Mouse (Mus musculus) hindbrain, embryonic 14.5 days (tissue): Measurements from ENCODE around the gene Ifne. TPM values are rescaled to one million over a fixed set of nuclear protein-coding genes. Genes with fewer than 3 reads are reported as not detected.
"Not testable (repeated sequence)": the region's sequence is repeated elsewhere in the genome, so short reads cannot be mapped to it uniquely, and the experiment has no call there.

ENCODE experiments used
- ATAC-seq: fragments of 200-750 bp; cut with Nextera tagmentation; 2 replicates; pipeline ENCODE4 v1.8.0; 2017; ENCODE audit warnings: moderate number of reproducible peaks, mild to moderate bottlenecking, moderate TSS enrichment, moderate library complexity; ENCODE audit not compliant: low FRiP score
- DNase-seq: peaks from one replicate; pipeline ENCODE4 v3.0.0-alpha.2; 2015; ENCODE audit warnings: low spot score
- H3K27ac ChIP-seq: fragments of 300-500 bp; sonication (generic); 2 replicates; pipeline ENCODE4 v1.5.1; 2014; ENCODE audit warnings: mild to moderate bottlenecking, moderate library complexity
- H3K27me3 ChIP-seq: fragments of 300-500 bp; sonication (generic); 2 replicates; pipeline ENCODE4 v1.6.1; 2014; ENCODE audit warnings: mild to moderate bottlenecking, low read length, mixed read lengths; ENCODE audit not compliant: control insufficient read depth, insufficient read depth
- H3K36me3 ChIP-seq: fragments of 300-500 bp; sonication (generic); replicated peaks from 2 replicates; pipeline ENCODE4 v1.6.1; 2014; ENCODE audit not compliant: control insufficient read depth, insufficient read depth
- H3K4me1 ChIP-seq: fragments of 300-500 bp; sonication (generic); replicated peaks from 2 replicates; pipeline ENCODE4 v1.6.1; 2014; ENCODE audit warnings: antibody characterized with exemption, low read length, mixed read lengths; ENCODE audit not compliant: control insufficient read depth, insufficient read depth
- H3K4me2 ChIP-seq: fragments of 300-500 bp; sonication (generic); replicated peaks from 2 replicates; pipeline ENCODE4 v1.6.1; 2014; ENCODE audit warnings: mild to moderate bottlenecking, moderate library complexity
- H3K4me3 ChIP-seq: fragments of 300-500 bp; sonication (generic); replicated peaks from 2 replicates; pipeline ENCODE4 v1.5.1; 2014; ENCODE audit warnings: mild to moderate bottlenecking, low read length
- H3K9ac ChIP-seq: fragments of 300-500 bp; sonication (generic); 2 replicates; pipeline ENCODE4 v1.6.1; 2014
- H3K9me3 ChIP-seq: fragments of 300-500 bp; sonication (generic); 2 replicates; pipeline ENCODE4 v1.6.1; 2016; ENCODE audit warnings: low read length; ENCODE audit not compliant: control insufficient read depth
- WGBS: fragments of 180-500 bp; shearing (Covaris S2); extraction: QIAGEN DNeasy Blood & Tissue Kit; methylation state at CpG from one replicate; pipeline ENCODE4 v1.1.7; 2014; 5-methylcytosine and 5-hydroxymethylcytosine counted together
- polyA plus RNA-seq: library from polyadenylated mRNA; unstranded; fragments of >200 nt; fragmentation: Nextera tagmentation; extraction: Ambion mirVana; gene quantifications from 2 replicates; pipeline ENCODE4 v1.2.1, GENCODE M21; 2014

Ifne gene
- polyA plus RNA-seq, 1 experiment from 2014 or later = not detected

DNA sequence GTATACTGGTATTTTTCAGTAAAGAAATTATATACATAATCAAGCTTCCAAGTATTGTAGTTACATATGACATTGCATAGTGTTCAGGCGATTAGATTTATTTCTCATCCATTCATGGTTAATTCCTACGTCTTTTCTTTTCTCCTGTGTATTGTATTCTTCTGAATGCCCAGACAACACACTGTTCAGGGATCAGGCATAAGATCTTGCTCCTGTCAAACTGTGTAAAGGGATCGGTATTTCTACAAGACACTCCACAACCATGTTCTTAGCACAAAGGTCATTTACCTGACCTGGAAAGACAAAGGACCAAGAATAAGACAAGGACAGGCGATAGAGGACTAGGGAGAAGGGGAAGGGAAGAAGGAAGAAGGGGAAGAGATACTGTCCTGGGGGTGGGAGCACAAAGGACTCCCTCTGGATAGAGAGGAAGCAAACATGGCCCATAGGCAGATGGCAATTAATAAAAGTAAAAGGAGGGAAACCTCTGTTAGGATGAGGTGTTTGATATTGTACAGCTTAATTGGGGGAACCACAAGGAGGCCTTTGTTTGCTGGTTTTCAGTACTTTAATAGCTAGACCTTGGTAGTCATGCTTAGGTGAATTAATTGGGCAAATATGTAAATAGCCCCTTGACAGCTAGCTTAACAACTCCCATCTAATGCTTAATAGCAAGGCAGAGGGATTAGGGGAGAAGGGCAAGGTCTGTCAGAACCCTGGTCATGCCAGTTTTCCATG is 28.8 kb downstream of the Ifne start:
- H3K4me1 ChIP-seq = no peaks in the 10 kb centered on the region
- H3K4me2 ChIP-seq = no peak overlapping the region
- H3K27ac ChIP-seq = no peak overlapping the region
- DNase-seq = no peak
- WGBS = 23% methylated on average over 4 of the region's 4 CpGs
- H3K4me3 ChIP-seq = no peak overlapping the region
- no peak overlapping the region for H3K9ac ChIP-seq
- ATAC-seq = no peak
- H3K27me3 ChIP-seq = no peaks in the 10 kb centered on the region
- no peaks in the 10 kb centered on the region for H3K9me3 ChIP-seq
- H3K36me3 ChIP-seq = no peaks in the 10 kb centered on the region

DNA sequence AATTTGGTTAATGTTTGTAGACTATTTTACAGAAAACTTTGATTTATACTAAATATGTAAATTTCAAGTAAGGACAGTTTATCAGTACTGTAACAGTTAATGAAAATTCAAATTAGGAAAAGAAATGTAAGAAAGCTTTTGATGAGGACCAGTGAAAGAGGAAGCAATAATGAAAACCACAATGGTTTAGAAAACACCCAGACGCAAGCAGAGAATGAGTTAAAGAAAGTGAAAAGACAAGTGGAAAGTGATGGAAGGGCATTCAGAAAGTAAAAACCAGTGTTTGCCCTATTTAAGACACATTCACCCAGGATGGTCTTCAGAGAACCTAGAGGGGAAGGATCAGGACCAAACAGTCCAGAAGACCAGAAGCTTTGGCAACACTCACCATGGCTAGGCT is 30.3 kb downstream of the Ifne start, which contains the start of gene Ifna1:
TSS of gene Ifna1 (plus strand) at position 390 of the 400 bp plus-strand sequence.
- Histone ChIP-seq H3K27ac (no peak within 1 kb of the TSS), H3K4me3 (no peak within 1 kb of the TSS), H3K27me3 (no peaks in the 10 kb centered on the region), H3K9me3 (no peaks in the 10 kb centered on the region), H3K4me1 (no peaks in the 10 kb centered on the region), H3K4me2 (no peak within 1 kb of the TSS), H3K36me3 (no peaks in the 10 kb centered on the region), H3K9ac (no peak within 1 kb of the TSS)
- ATAC-seq = no peak
- 70% methylated on average over 1 of the region's 1 CpGs for WGBS
- no peak for DNase-seq

DNA sequence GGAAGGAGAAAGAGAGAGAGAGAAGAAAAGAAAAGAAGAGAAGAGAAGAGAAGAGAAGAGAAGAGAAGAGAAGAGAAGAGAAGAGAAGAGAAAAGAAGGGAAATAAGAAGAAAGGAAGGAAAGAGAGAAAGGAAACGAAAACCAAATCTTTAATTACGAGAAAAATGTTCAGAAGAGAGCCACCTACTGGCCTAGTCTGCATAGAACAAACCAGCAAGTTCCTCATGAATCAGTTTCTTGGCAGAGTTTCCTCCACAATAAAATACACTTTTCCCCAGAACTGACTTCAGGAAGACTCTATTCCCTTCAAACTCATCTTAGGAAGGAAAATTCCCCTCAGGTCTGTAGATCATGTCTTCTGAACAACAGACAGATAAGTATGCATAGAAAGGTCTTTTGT is 34.7 kb downstream of the Ifne start:
- 55% methylated on average over 2 of the region's 2 CpGs for WGBS
- no peak for DNase-seq

DNA sequence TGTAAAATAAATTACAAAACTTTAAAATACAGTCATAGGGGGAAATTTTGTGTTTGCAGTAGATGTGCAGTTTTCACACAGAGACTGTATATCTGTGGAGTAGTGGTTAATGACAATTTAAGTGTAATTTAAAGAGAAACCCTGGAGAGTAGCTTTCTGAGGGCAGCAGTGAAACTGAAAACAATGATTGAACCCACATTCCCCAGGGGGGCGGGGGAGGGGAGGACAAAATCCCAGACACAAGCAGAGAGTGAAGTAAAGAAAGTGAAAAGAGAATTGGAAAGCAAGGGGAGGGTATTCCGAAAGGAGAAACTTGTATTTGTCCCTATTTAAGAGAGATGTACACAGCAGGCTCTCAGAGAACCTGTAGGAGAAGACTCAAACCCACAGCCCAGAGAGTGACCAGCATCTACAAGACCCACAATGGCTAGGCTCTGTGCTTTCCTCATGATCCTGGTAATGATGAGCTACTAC is 38.5 kb downstream of the Ifne start, which contains the start of gene Ifna4:
TSS of gene Ifna4 (plus strand) at position 424 of the 474 bp plus-strand sequence.
- Histone ChIP-seq H3K27me3 (no peaks in the 10 kb centered on the region), H3K9me3 (no peaks in the 10 kb centered on the region), H3K4me1 (no peaks in the 10 kb centered on the region), H3K27ac (no peak within 1 kb of the TSS), H3K36me3 (no peaks in the 10 kb centered on the region), H3K4me3 (no peak within 1 kb of the TSS), H3K9ac (no peak within 1 kb of the TSS), H3K4me2 (no peak within 1 kb of the TSS)
- WGBS = 39% methylated on average over 2 of the region's 2 CpGs
- no peak for ATAC-seq
- DNase-seq = no peak

More for the DNA sequence above, 34.7 kb downstream of the Ifne start:
- Histone ChIP-seq H3K27me3 (no peaks in the 10 kb centered on the region), H3K4me3 (no peak overlapping the region), H3K9ac (no peak overlapping the region), H3K9me3 (no peaks in the 10 kb centered on the region), H3K27ac (no peak overlapping the region), H3K4me2 (no peak overlapping the region), H3K36me3 (no peaks in the 10 kb centered on the region), H3K4me1 (no peaks in the 10 kb centered on the region)
- no peak for ATAC-seq

DNA sequence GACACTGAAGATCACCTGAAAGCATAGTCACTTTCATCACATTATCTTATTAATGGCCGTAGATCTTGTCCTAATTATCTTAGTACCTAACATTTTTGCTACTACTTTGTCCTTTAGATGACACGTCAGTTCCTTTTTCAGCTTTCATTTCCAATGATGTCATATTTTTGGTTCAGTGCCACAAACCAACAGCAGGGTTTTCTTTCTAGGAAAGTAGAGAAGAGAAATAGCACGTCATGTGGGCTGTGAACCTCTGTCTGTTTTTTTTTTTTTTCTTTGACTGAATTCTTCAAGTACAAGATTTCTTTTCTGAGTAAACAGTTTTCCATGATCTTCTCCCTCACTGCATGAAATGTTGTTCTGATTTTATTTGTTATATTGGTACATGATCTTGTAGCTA is 39.9 kb downstream of the Ifne start:
- Histone ChIP-seq H3K4me1 (no peaks in the 10 kb centered on the region), H3K4me3 (no peak overlapping the region), H3K4me2 (no peak overlapping the region), H3K36me3 (no peaks in the 10 kb centered on the region), H3K27ac (no peak overlapping the region), H3K9ac (no peak overlapping the region), H3K27me3 (no peaks in the 10 kb centered on the region), H3K9me3 (no peaks in the 10 kb centered on the region)
- ATAC-seq (no peak), DNase-seq (no peak)
- WGBS = 85% methylated on average over 3 of the region's 3 CpGs

DNA sequence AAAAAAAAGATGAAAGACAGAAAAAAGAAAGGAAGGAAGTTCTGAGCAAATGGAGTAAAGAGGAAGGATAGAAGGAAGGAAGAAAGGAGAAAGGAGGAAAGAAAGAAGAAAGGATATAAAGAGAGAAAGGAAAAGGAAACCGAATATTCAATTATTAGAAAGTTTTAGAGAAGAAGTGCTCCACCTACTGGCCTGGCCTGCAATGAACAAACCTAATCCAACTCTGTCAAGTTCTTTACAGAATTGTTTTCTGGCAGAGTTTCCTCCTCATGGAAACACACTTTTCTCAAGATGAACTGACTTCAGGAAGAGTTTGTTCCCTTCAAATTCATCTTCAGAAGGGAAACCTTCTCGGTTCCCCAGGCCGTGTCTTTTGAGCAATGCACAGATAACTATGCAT is 41.2 kb downstream of the Ifne start:
- no peaks in the 10 kb centered on the region for H3K36me3 ChIP-seq
- 47% methylated on average over 3 of the region's 3 CpGs for WGBS
- H3K27me3 ChIP-seq = no peaks in the 10 kb centered on the region
- DNase-seq (no peak), ATAC-seq (no peak)
- H3K4me2 ChIP-seq = no peak overlapping the region
- H3K4me3 ChIP-seq = no peak overlapping the region
- no peak overlapping the region for H3K9ac ChIP-seq
- H3K9me3 ChIP-seq = no peaks in the 10 kb centered on the region
- H3K4me1 ChIP-seq = no peaks in the 10 kb centered on the region
- H3K27ac ChIP-seq = no peak overlapping the region

DNA sequence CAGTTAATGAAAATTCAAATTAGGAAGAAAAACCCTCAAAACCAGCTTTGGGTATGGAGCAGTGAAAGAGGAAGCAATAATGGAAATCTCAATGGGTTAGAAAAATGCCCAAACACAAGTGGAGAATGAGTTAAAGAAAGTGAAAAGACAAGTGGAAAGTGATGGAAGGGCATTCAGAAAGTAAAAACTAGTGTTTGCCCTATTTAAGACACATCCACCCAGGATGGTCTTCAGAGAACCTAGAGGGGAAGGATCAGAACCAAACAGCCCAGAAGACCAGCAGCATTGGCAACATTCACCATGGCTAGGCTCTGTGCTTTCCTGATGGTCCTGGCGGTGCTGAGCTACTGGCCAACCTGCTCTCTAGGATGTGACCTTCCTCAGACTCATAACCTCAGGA is 44.8 kb downstream of the Ifne start, which contains the start of gene Ifna5:
TSS of gene Ifna5 (plus strand) at position 301 of the 400 bp plus-strand sequence.
- not testable (repeated sequence) for H3K9ac ChIP-seq, H3K4me2 ChIP-seq, H3K27me3 ChIP-seq, H3K27ac ChIP-seq, H3K4me1 ChIP-seq, ATAC-seq, DNase-seq, H3K4me3 ChIP-seq, H3K9me3 ChIP-seq, H3K36me3 ChIP-seq
- 73% methylated on average over 1 of the region's 1 CpGs for WGBS

DNA sequence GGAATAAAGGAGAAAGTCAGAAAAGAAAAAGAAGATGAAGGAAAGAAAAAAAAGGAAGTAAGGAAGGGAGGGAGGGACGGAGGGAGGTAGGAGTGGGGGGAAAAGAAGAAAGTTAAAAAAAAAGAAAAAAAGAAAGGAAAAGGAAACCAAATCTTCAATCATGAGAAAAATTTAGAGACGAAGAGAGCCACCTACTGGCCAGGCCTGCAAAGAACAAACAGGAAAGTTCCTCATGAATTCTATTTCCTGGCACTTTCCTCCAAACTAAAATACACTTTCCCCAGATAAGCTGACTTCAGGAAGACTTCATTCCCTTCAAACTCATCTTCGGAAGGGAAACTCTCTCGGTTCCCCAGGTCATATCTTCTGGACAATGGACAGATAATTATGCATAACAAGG is 49.5 kb downstream of the Ifne start:
- Histone ChIP-seq H3K4me1 (no peaks in the 10 kb centered on the region), H3K9me3 (no peaks in the 10 kb centered on the region), H3K27ac (no peak overlapping the region), H3K36me3 (no peaks in the 10 kb centered on the region), H3K9ac (no peak overlapping the region), H3K4me2 (no peak overlapping the region), H3K4me3 (no peak overlapping the region), H3K27me3 (no peaks in the 10 kb centered on the region)
- ATAC-seq (no peak), DNase-seq (peak; percentile 59)
- 34% methylated on average over 4 of the region's 4 CpGs for WGBS
